Mouse (Mus musculus) hindbrain, embryonic 11.5 days (tissue): ENCODE measurements at regions not wholly inside any gene's neighbourhood (a gene's known extent, or its start where the extent isn't known, plus 50 kb on each side); places are given as distances from the start of the nearest gene placed in this dataset.
"Not testable (repeated sequence)": the region's sequence is repeated elsewhere in the genome, so short reads cannot be mapped to it uniquely, and the experiment has no call there.

Source experiments
- ATAC-seq: fragments of 200-750 bp; cut with Nextera tagmentation; 2 replicates; pipeline ENCODE4 v1.8.0; 2017; ENCODE audit warnings: mild to moderate bottlenecking, moderate TSS enrichment, moderate library complexity; ENCODE audit not compliant: low FRiP score
- DNase-seq: peaks from one replicate; pipeline ENCODE4 v3.0.0-alpha.2; 2015; ENCODE audit warnings: low spot score
- H3K27ac ChIP-seq: fragments of 300-500 bp; sonication (generic); 2 replicates; pipeline ENCODE4 v1.5.1; 2014; ENCODE audit warnings: mild to moderate bottlenecking, low read depth, low read length
- H3K27me3 ChIP-seq: fragments of 300-500 bp; sonication (generic); 2 replicates; pipeline ENCODE4 v1.6.1; 2014; ENCODE audit warnings: mild to moderate bottlenecking, low read length, moderate library complexity, mixed read lengths; ENCODE audit not compliant: control insufficient read depth, insufficient read depth
- H3K36me3 ChIP-seq: fragments of 300-500 bp; sonication (generic); 2 replicates; pipeline ENCODE4 v1.6.1; 2014; ENCODE audit warnings: mild to moderate bottlenecking, low read length, moderate library complexity, mixed read lengths; ENCODE audit not compliant: control insufficient read depth, insufficient read depth
- H3K4me1 ChIP-seq: fragments of 300-500 bp; sonication (generic); replicated peaks from 2 replicates; pipeline ENCODE4 v1.6.1; 2014; ENCODE audit warnings: low read length, mixed read lengths; ENCODE audit not compliant: control insufficient read depth, insufficient read depth
- H3K4me2 ChIP-seq: fragments of 300-500 bp; sonication (generic); replicated peaks from 2 replicates; pipeline ENCODE4 v1.6.1; 2014; ENCODE audit warnings: mild to moderate bottlenecking, low read depth, low read length
- H3K4me3 ChIP-seq: fragments of 300-500 bp; sonication (generic); 2 replicates; pipeline ENCODE4 v1.5.1; 2014; ENCODE audit warnings: low read depth, low read length
- H3K9ac ChIP-seq: fragments of 300-500 bp; sonication (generic); 2 replicates; pipeline ENCODE4 v1.6.1; 2014; ENCODE audit warnings: low read depth, low read length
- H3K9me3 ChIP-seq: fragments of 300-500 bp; sonication (generic); 2 replicates; pipeline ENCODE4 v1.6.1; 2016; ENCODE audit warnings: low read length; ENCODE audit not compliant: control insufficient read depth
- WGBS: fragments of 180-500 bp; shearing (Covaris S2); extraction: QIAGEN DNeasy Blood & Tissue Kit; methylation state at CpG from one replicate; pipeline ENCODE4 v1.1.7; 2014; 5-methylcytosine and 5-hydroxymethylcytosine counted together

DNA sequence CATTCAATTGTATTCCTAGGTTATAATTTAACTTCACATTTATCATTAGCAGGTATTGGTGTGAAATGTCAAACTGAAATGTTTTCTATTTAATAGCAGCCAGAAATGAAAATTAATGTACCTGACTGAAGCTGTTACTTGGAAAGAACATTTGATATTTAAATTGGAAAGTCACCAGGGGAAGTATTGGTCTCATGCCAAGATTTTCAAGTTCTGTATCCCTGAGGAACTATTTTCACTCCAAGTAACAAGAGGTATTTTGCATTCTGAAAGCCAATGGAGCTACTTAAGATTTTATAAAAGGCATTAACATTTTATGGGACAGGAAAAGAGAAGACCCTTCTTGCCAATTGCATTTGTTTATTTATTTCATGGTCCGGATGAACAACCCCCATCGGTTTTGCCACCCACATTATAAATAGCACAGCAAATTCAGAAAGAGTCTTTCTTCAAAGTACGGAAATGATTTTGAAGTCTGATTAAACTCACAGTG is 289.3 kb downstream of the Casp12 start:
- Histone ChIP-seq H3K27ac (no peak overlapping the region), H3K36me3 (no peaks in the 10 kb centered on the region), H3K4me2 (no peak overlapping the region), H3K9me3 (no peaks in the 10 kb centered on the region), H3K27me3 (no peaks in the 10 kb centered on the region), H3K4me1 (no peaks in the 10 kb centered on the region), H3K9ac (no peak overlapping the region), H3K4me3 (no peak overlapping the region)
- no peak for ATAC-seq
- no peak for DNase-seq
- 76% methylated on average over 3 of the region's 3 CpGs for WGBS

DNA sequence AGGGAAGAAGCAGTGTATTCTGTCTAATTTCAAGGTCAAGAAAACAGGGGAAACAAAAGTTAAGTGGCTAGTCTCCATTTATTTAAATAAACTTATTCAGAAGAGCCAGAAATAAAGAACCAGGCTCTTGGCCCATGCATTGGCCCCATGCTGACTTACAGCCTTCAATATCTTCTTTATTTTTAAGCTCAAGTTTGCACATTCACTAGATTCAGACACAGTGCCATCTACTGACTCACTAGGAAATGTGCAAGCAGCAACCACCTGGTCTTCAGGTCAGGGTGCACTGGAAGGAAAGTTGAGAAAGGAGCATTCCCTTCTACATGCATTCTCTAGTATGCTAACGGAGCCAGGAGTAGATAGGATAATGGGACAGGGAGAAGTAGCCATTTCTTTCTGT is 289.7 kb downstream of the Casp12 start:
- ATAC-seq (peak; percentile 66), DNase-seq (peak; percentile 38)
- Histone ChIP-seq H3K4me2 (no peak overlapping the region), H3K36me3 (no peaks in the 10 kb centered on the region), H3K4me1 (no peaks in the 10 kb centered on the region), H3K27ac (no peak overlapping the region), H3K9me3 (no peaks in the 10 kb centered on the region), H3K4me3 (no peak overlapping the region), H3K27me3 (no peaks in the 10 kb centered on the region), H3K9ac (no peak overlapping the region)
- WGBS, result 20% methylated on average over 1 of the region's 1 CpGs

DNA sequence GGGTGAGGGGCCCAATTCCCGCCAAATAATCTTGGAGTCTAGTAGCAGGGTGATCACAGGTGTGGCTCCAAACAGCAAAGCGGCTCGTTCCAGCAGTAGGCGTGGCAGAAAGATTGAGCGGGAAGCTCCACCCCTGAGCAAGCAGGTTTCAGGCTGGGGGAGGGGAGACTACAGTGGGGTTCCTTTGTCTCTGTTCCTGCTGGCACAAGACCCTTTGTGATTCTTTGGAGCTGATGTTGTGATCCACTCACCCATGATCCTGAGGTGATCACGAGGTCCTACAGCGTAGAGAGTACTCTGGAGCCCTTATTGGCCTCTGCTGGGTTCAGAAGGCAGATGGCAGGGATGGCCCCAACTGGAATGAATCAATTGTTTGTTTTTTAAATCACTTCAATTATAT is 318.7 kb downstream of the Casp12 start:
- H3K4me2 ChIP-seq, result no peak overlapping the region
- no peaks in the 10 kb centered on the region for H3K9me3 ChIP-seq
- H3K27ac ChIP-seq, result no peak overlapping the region
- H3K4me1 ChIP-seq, result no peaks in the 10 kb centered on the region
- H3K36me3 ChIP-seq, result no peaks in the 10 kb centered on the region
- DNase-seq, result no peak
- no peak overlapping the region for H3K4me3 ChIP-seq
- no peaks in the 10 kb centered on the region for H3K27me3 ChIP-seq
- H3K9ac ChIP-seq, result no peak overlapping the region
- WGBS, result 88% methylated on average over 7 of the region's 7 CpGs
- no peak for ATAC-seq

DNA sequence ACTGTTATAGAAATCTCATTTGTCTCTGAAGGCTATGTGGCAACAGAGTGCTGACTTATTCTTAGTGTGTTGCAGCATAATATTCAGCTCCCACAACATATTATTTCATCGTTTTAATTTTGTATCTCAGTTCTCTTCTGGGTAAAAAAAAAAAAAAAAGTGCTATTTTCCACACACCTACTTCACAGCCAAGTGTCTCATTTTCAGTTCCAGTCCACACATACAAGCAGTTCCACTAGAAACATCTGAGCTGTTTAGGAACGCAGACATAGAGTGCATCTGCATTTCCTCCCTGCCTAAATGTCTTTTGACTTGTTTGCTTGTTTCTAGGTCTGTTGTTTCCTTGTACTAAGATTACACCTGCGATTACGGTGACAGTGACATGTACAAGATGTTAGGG is 328.3 kb downstream of the Casp12 start:
- no peak for ATAC-seq
- DNase-seq, result no peak

DNA sequence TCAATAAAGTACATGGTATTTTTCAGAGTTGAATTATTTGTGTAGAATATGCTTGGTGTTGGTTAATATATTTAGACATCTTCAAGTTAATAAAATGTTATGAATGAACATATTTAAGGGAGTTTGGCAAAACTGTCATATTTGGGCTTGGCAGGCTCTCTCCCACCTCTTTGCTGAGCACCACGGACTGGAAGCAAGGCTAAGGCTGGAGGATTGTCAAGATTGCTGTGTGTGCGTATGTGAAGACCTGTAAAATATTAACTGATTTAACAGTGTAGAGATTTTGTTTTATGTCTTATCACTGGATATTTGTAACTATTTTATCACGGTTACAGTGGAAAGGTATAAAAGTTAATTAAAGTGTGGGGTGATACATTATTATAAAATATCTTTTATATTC is 363.3 kb downstream of the Casp12 start:
- H3K4me1 ChIP-seq, result no peaks in the 10 kb centered on the region
- H3K27ac ChIP-seq, result no peak overlapping the region

More for the DNA sequence above, 328.3 kb downstream of the Casp12 start:
- Histone ChIP-seq H3K9ac (no peak overlapping the region), H3K9me3 (no peaks in the 10 kb centered on the region), H3K36me3 (no peaks in the 10 kb centered on the region), H3K4me1 (no peaks in the 10 kb centered on the region), H3K4me2 (no peak overlapping the region), H3K4me3 (no peak overlapping the region), H3K27ac (no peak overlapping the region), H3K27me3 (no peaks in the 10 kb centered on the region)
- WGBS, result 89% methylated on average over 4 of the region's 4 CpGs

DNA sequence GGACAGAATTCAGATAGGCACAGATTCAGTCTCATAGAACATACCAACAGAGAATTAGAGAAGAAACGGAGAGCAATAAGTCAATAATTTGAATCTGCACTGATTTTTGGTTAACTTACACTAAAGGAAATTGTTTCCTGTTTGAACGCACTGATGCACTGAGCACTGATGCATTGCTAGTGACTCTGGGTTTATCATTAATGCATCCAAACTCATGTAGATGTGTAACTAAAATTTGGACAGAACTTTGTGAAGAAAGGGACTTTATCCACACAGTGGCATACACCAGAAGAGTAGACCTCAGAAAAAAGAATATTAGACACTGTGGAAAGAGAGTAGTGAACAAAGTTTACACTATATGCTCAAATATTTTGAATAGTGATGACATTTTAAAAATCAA is 364.2 kb downstream of the Casp12 start:
- H3K27me3 ChIP-seq, result no peaks in the 10 kb centered on the region
- DNase-seq, result no peak
- no peak overlapping the region for H3K4me3 ChIP-seq
- no peak overlapping the region for H3K9ac ChIP-seq
- H3K4me2 ChIP-seq, result no peak overlapping the region
- no peak for ATAC-seq
- H3K4me1 ChIP-seq, result no peaks in the 10 kb centered on the region
- no peak overlapping the region for H3K27ac ChIP-seq
- WGBS, result 83% methylated on average over 2 of the region's 2 CpGs
- H3K9me3 ChIP-seq, result no peaks in the 10 kb centered on the region
- no peaks in the 10 kb centered on the region for H3K36me3 ChIP-seq

More for the DNA sequence above, 363.3 kb downstream of the Casp12 start:
- Histone ChIP-seq H3K36me3 (no peaks in the 10 kb centered on the region), H3K4me3 (no peak overlapping the region), H3K9me3 (no peaks in the 10 kb centered on the region), H3K27me3 (no peaks in the 10 kb centered on the region), H3K9ac (no peak overlapping the region), H3K4me2 (no peak overlapping the region)
- ATAC-seq (no peak), DNase-seq (no peak)
- WGBS, result 81% methylated on average over 3 of the region's 3 CpGs

DNA sequence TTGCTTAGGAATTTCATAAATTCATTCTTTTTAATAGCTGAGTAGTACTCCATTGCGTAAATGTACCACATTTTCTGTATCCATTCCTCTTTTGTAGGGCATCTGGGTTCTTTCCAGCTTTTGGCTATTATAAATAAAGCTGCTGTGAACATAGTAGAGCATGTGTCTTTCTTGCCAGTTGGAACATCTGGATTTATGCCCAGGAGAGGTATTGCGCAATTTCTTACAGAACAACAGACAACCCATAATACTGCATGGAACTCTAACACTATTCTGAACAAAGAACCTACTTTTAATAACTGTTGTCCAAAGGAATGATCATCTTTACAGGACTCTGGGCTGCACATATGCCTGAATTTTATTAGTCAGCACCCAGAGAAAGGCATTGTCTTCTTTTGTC is 373.4 kb downstream of the Casp12 start:
- H3K4me1 ChIP-seq, H3K27ac ChIP-seq, H3K4me3 ChIP-seq, ATAC-seq, H3K9ac ChIP-seq, H3K36me3 ChIP-seq, DNase-seq, H3K4me2 ChIP-seq, H3K27me3 ChIP-seq, H3K9me3 ChIP-seq: not testable (repeated sequence)
- WGBS, result 93% methylated on average over 2 of the region's 2 CpGs

DNA sequence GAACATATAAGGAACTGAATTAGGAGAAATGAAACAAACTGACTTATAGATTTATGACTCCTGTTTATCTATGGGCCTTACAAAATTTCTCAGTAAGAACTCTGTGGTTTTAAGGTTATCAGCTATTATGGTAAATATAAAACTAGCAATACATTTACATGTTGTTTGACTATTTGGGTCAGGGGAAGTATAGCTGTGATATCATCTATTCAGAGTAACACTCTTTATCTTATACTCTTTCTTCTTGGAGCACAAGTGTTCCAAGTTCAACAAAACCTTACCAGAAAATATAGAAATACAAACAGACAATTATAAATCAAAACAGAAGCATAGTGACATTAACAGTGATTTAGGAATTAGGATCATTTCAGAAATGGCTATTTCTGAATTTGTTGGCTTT is 383.6 kb downstream of the Casp12 start:
- no peaks in the 10 kb centered on the region for H3K4me1 ChIP-seq
- H3K4me2 ChIP-seq, result no peak overlapping the region
- ATAC-seq (no peak), DNase-seq (no peak)
- H3K27ac ChIP-seq, result no peak overlapping the region
- H3K27me3 ChIP-seq, result no peaks in the 10 kb centered on the region
- no peaks in the 10 kb centered on the region for H3K9me3 ChIP-seq
- H3K36me3 ChIP-seq, result no peaks in the 10 kb centered on the region
- no peak overlapping the region for H3K4me3 ChIP-seq
- H3K9ac ChIP-seq, result no peak overlapping the region

DNA sequence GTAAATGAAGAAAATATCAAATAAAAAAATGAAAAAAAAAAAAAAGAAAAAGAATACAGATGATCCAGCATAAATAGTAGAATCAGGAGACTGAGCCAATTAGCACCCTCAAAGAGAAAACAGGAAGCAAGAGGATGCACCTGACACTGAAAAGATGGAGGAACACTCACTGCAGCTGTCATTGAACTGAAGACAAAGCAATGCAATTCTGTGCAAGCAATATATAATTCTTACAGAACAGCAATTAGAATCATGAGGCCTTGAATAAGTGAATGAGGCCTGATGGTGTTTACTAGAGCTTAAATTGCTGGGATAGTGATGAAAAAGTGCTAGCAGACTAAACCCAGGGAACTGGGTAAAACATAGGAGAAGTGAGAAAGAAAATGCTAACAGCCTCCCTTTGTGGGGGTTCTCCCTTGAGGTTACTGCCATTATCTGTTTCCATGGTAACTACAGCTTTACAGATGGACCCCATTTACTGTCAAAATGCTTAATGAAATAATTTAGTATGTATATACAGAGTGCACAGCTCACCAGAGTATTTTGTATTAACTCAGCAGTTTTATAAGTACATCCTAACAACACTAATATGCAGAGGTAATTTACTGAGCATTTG is 407.6 kb downstream of the Casp12 start:
- H3K4me2 ChIP-seq, result no peak overlapping the region
- no peaks in the 10 kb centered on the region for H3K9me3 ChIP-seq
- H3K4me1 ChIP-seq, result no peaks in the 10 kb centered on the region
- no peaks in the 10 kb centered on the region for H3K36me3 ChIP-seq
- H3K27ac ChIP-seq, result no peak overlapping the region
- H3K4me3 ChIP-seq, result no peak overlapping the region
- no peak overlapping the region for H3K9ac ChIP-seq
- ATAC-seq (peak; percentile 82), DNase-seq (peak; percentile 20)
- no peaks in the 10 kb centered on the region for H3K27me3 ChIP-seq
